Mouse (Mus musculus) spleen, adult 2 months (tissue): Measurements from ENCODE around the gene Rrp1b.

Experiments used
- CTCF ChIP-seq: fragments of 200-500 bp; IDR thresholded peaks from 2 replicates; pipeline ENCODE4 v1.5.1; 2011; ENCODE audit warnings: mild to moderate bottlenecking, inconsistent platforms; ENCODE audit not compliant: insufficient read depth, insufficient read length, insufficient replicate concordance; ENCODE audit errors: extremely low read depth
- POLR2A ChIP-seq: fragments of 200-500 bp; IDR thresholded peaks from 2 replicates; pipeline ENCODE4 v1.6.1; 2011; ENCODE audit warnings: low read depth, low read length, inconsistent platforms

DNA sequence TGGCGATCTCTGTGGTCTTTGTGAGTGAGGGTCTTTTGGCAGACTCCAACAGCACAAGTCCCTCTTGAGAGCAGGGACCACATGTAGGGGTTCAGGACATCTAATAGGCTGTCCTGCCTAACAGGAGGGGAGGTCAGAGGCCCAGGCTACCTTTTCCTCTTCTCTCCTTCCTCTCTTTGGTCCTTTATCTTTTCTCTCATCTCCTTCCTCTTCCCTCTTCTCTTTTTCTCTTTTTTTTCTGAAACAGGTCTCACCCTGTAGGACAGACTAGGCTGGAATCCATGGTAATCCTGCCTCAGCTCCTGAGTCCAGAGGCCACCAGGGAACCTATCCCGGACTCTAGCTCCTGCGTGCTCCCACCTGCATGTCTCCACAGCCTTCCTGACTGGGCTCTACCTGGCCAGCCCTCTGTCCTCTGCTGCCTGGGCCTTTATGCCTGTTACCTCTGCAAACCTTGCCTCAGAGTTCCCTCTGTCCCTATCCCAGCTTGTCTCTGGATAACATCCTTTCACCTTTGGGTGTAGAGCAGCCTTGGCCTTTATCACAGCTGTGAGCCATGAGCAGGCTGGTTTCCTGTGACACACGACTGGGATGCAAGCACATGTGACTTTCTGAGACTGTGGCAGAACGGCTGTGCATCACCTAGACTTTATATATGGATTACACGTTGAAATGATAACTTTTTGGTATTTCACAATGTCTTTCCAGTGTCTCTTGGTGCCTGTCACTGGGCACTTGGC lies 73.5 kb downstream of the Rrp1b start:
- TF ChIP-seq CTCF (no peak), POLR2A (no peak)
